Mouse (Mus musculus): ENCODE results near the gene Neu3. TPM values are rescaled to one million over a fixed set of nuclear protein-coding genes. Genes with fewer than 3 reads are reported as not detected.

The Neu3 gene
- polyA plus RNA-seq (2015; fragmentation: Nextera tagmentation; extraction: Ambion mirVana): 3.0 and 3.5 TPM in 2 replicates

- no peaks in the 10 kb centered on the region for H3K27me3 ChIP-seq (ENCODE audit: insufficient read depth, low read length)
- peak within 1 kb of the TSS; percentile 80 for H3K27ac ChIP-seq (ENCODE audit: low read length)
- WGBS: under 1% methylated on average over 26 of the region's 26 CpGs
- no peaks in the 10 kb centered on the region for H3K36me3 ChIP-seq (ENCODE audit: insufficient read depth, low read length)
- H3K4me1 ChIP-seq (ENCODE audit: insufficient read depth, low read length): peaks cover 3% of the 10 kb centered on the region; the same call in 1 of the 2 replicates
- peak within 1 kb of the TSS; percentile 69 for H3K9ac ChIP-seq (replicated peaks; ENCODE audit: low read length)
- peak within 1 kb of the TSS; percentile 55 for H3K4me2 ChIP-seq (replicated peaks; ENCODE audit: low read depth, low read length)
- H3K4me3 ChIP-seq (ENCODE audit: low read length): peak within 1 kb of the TSS; percentile 55
- no peaks in the 10 kb centered on the region for H3K9me3 ChIP-seq (ENCODE audit: low read length)
- ATAC-seq (ENCODE audit: low FRiP score, low TSS enrichment): peak; percentile 100
These were observed at the start of gene Neu3 for GRCm38 (mm10) chr7:99828083-99828570. Gene Neu3 (minus strand): TSS chr7:99828417.

DNA sequence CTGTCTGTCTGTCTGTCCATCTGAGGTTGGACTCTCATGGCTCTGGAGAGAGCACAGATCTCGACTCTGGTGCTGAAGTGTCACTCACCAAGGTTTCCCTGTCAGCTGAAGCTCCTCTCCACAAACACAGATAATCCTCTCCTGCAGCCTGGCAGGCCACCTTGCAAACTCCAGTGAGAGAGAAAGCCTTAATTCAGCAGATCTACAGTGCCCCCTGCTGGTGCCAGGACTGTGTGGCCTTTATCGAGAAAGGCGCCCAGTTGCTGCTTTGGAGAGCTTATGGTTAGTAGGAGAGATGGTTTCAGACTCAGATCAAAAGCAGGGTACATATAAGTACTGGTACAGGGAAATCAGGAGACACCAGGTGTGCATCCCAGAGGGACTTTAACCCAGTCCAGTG lies 48.1 kb upstream of the Neu3 start:
- no peaks in the 10 kb centered on the region for H3K36me3 ChIP-seq (ENCODE audit: insufficient read depth, low read length)
- WGBS: 0% methylated on average over 3 of the region's 3 CpGs
- no peak overlapping the region for H3K27ac ChIP-seq (ENCODE audit: low read length)
- H3K9ac ChIP-seq (replicated peaks; ENCODE audit: low read length): no peak overlapping the region
- H3K9me3 ChIP-seq (ENCODE audit: low read length): no peaks in the 10 kb centered on the region
- H3K27me3 ChIP-seq (ENCODE audit: insufficient read depth, low read length): no peaks in the 10 kb centered on the region
- no peaks in the 10 kb centered on the region for H3K4me1 ChIP-seq (ENCODE audit: insufficient read depth, low read length)
- no peak for ATAC-seq (ENCODE audit: low FRiP score, low TSS enrichment)
- H3K4me3 ChIP-seq (ENCODE audit: low read length): no peak overlapping the region
- H3K4me2 ChIP-seq (replicated peaks; ENCODE audit: low read depth, low read length): no peak overlapping the region

- no peaks in the 10 kb centered on the region for H3K36me3 ChIP-seq (ENCODE audit: insufficient read depth, low read length)
- H3K27me3 ChIP-seq (ENCODE audit: insufficient read depth, low read length): no peaks in the 10 kb centered on the region
- no peak overlapping the region for H3K4me2 ChIP-seq (replicated peaks; ENCODE audit: low read depth, low read length)
- no peak overlapping the region for H3K27ac ChIP-seq (ENCODE audit: low read length)
- no peaks in the 10 kb centered on the region for H3K9me3 ChIP-seq (ENCODE audit: low read length)
- no peak for ATAC-seq (ENCODE audit: low FRiP score, low TSS enrichment)
- H3K9ac ChIP-seq (replicated peaks; ENCODE audit: low read length): no peak overlapping the region
- H3K4me3 ChIP-seq (ENCODE audit: low read length): no peak overlapping the region
- WGBS: 53% methylated on average over 5 of the region's 5 CpGs
- H3K4me1 ChIP-seq (ENCODE audit: insufficient read depth, low read length): no peaks in the 10 kb centered on the region
These were observed 47.7 kb upstream of the Neu3 start for GRCm38 (mm10) chr7:99875891-99876290.

- Histone ChIP-seq H3K4me3 (ENCODE audit: low read length) (no peak overlapping the region), H3K9ac (replicated peaks; ENCODE audit: low read length) (no peak overlapping the region), H3K9me3 (ENCODE audit: low read length) (no peaks in the 10 kb centered on the region), H3K4me2 (replicated peaks; ENCODE audit: low read depth, low read length) (no peak overlapping the region), H3K27me3 (ENCODE audit: insufficient read depth, low read length) (no peaks in the 10 kb centered on the region), H3K27ac (ENCODE audit: low read length) (no peak overlapping the region), H3K36me3 (ENCODE audit: insufficient read depth, low read length) (no peaks in the 10 kb centered on the region), H3K4me1 (ENCODE audit: insufficient read depth, low read length) (no peaks in the 10 kb centered on the region)
- no peak for ATAC-seq (ENCODE audit: low FRiP score, low TSS enrichment)
- 75% methylated on average over 6 of the region's 6 CpGs for WGBS
These were observed 45.7 kb upstream of the Neu3 start for GRCm38 (mm10) chr7:99873965-99874364.

GRCm38 (mm10) chr7:99869296-99869695 lies 41.1 kb upstream of the Neu3 start:
- no peak overlapping the region for H3K4me2 ChIP-seq (replicated peaks; ENCODE audit: low read depth, low read length)
- no peaks in the 10 kb centered on the region for H3K4me1 ChIP-seq (ENCODE audit: insufficient read depth, low read length)
- no peaks in the 10 kb centered on the region for H3K36me3 ChIP-seq (ENCODE audit: insufficient read depth, low read length)
- no peak overlapping the region for H3K9ac ChIP-seq (replicated peaks; ENCODE audit: low read length)
- H3K27me3 ChIP-seq (ENCODE audit: insufficient read depth, low read length): no peaks in the 10 kb centered on the region
- no peak overlapping the region for H3K27ac ChIP-seq (ENCODE audit: low read length)
- no peak for ATAC-seq (ENCODE audit: low FRiP score, low TSS enrichment)
- WGBS: 69% methylated on average over 4 of the region's 4 CpGs
- H3K4me3 ChIP-seq (ENCODE audit: low read length): no peak overlapping the region
- no peaks in the 10 kb centered on the region for H3K9me3 ChIP-seq (ENCODE audit: low read length)

GRCm38 (mm10) chr7:99865219-99865618 lies 37.0 kb upstream of the Neu3 start:
- no peak overlapping the region for H3K27ac ChIP-seq (ENCODE audit: low read length)
- H3K4me3 ChIP-seq (ENCODE audit: low read length): no peak overlapping the region
- no peak overlapping the region for H3K4me2 ChIP-seq (replicated peaks; ENCODE audit: low read depth, low read length)
- 50% methylated on average over 3 of the region's 3 CpGs for WGBS
- no peak for ATAC-seq (ENCODE audit: low FRiP score, low TSS enrichment)
- H3K4me1 ChIP-seq (ENCODE audit: insufficient read depth, low read length): no peaks in the 10 kb centered on the region
- no peaks in the 10 kb centered on the region for H3K9me3 ChIP-seq (ENCODE audit: low read length)
- no peak overlapping the region for H3K9ac ChIP-seq (replicated peaks; ENCODE audit: low read length)
- no peaks in the 10 kb centered on the region for H3K36me3 ChIP-seq (ENCODE audit: insufficient read depth, low read length)
- H3K27me3 ChIP-seq (ENCODE audit: insufficient read depth, low read length): no peaks in the 10 kb centered on the region

GRCm38 (mm10) chr7:99864241-99865028 lies 36.2 kb upstream of the Neu3 start:
- Histone ChIP-seq H3K9ac (replicated peaks; ENCODE audit: low read length) (no peak overlapping the region), H3K27me3 (ENCODE audit: insufficient read depth, low read length) (no peaks in the 10 kb centered on the region), H3K9me3 (ENCODE audit: low read length) (no peaks in the 10 kb centered on the region), H3K4me3 (ENCODE audit: low read length) (no peak overlapping the region), H3K4me2 (replicated peaks; ENCODE audit: low read depth, low read length) (no peak overlapping the region), H3K27ac (ENCODE audit: low read length) (no peak overlapping the region), H3K36me3 (ENCODE audit: insufficient read depth, low read length) (no peaks in the 10 kb centered on the region), H3K4me1 (ENCODE audit: insufficient read depth, low read length) (no peaks in the 10 kb centered on the region)
- WGBS: 80% methylated on average over 11 of the region's 11 CpGs
- ATAC-seq (ENCODE audit: low FRiP score, low TSS enrichment): no peak

DNA sequence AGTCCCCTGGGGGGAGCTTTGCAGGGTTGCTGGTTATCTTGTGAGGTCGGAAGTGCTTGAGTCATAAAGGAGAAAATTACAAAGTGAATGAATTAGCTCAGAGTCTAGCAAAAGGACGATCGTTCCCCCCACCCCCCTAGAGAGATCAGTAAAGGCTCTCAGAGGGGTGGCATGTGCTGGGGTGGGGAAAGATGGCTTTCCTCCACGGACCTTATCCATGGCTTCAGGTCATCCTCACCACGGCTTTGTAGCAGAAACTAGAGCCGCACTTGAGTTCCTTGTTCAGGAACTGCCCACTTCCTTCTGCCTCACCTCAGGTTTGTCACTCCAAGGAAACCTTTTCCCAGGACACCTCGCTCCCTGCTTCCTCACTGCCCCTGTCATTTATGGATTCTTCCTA lies 35.1 kb upstream of the Neu3 start, which contains the start of gene Spcs2:
Gene Spcs2 (minus strand): TSS at position 101 of the 400 bp plus-strand sequence.
- no peak within 1 kb of the TSS for H3K4me2 ChIP-seq (replicated peaks; ENCODE audit: low read depth, low read length)
- H3K27ac ChIP-seq (ENCODE audit: low read length): no peak within 1 kb of the TSS
- no peaks in the 10 kb centered on the region for H3K9me3 ChIP-seq (ENCODE audit: low read length)
- no peak for ATAC-seq (ENCODE audit: low FRiP score, low TSS enrichment)
- H3K9ac ChIP-seq (replicated peaks; ENCODE audit: low read length): no peak within 1 kb of the TSS
- no peaks in the 10 kb centered on the region for H3K36me3 ChIP-seq (ENCODE audit: insufficient read depth, low read length)
- 40% methylated on average over 7 of the region's 7 CpGs for WGBS
- H3K4me1 ChIP-seq (ENCODE audit: insufficient read depth, low read length): no peaks in the 10 kb centered on the region
- H3K27me3 ChIP-seq (ENCODE audit: insufficient read depth, low read length): no peaks in the 10 kb centered on the region
- no peak within 1 kb of the TSS for H3K4me3 ChIP-seq (ENCODE audit: low read length)

GRCm38 (mm10) chr7:99858813-99859585 lies 30.8 kb upstream of the Neu3 start, which contains the start of gene Xrra1:
Gene Xrra1 (plus strand): TSS chr7:99859116.
- peak within 1 kb of the TSS; percentile 95 for H3K4me2 ChIP-seq (replicated peaks; ENCODE audit: low read depth, low read length)
- 0 out of 2 replicates have a peak within 1 kb of the TSS, but pooled peaks have one; percentile 52 for H3K27ac ChIP-seq (ENCODE audit: low read length)
- ATAC-seq (ENCODE audit: low FRiP score, low TSS enrichment): peak; percentile 98
- peaks cover 10% of the 10 kb centered on the region; the same call in 1 of the 2 replicates for H3K36me3 ChIP-seq (ENCODE audit: insufficient read depth, low read length)
- no peaks in the 10 kb centered on the region for H3K9me3 ChIP-seq (ENCODE audit: low read length)
- H3K4me3 ChIP-seq (ENCODE audit: low read length): peak within 1 kb of the TSS; percentile 88
- WGBS: under 1% methylated on average over 42 of the region's 42 CpGs
- H3K9ac ChIP-seq (replicated peaks; ENCODE audit: low read length): peak within 1 kb of the TSS; percentile 91
- H3K4me1 ChIP-seq (ENCODE audit: insufficient read depth, low read length): peaks cover 17% of the 10 kb centered on the region
- no peaks in the 10 kb centered on the region for H3K27me3 ChIP-seq (ENCODE audit: insufficient read depth, low read length)

Measured in kidney, embryonic 16.5 days (tissue).